Mouse (Mus musculus): ENCODE data around the gene Rtn1.
A peak's percentile ranks its signal among the peaks of the same experiment; 100 is the strongest.

- TF ChIP-seq CTCF (IDR thresholded peaks at IDR 0.05; ENCODE audit: extremely low read depth, insufficient read depth, low read length): peak; percentile 87
- no peak for TF ChIP-seq POLR2A (IDR thresholded peaks at IDR 0.05; ENCODE audit: extremely low read depth, insufficient read depth, low read length)
Observed at GRCm38 (mm10) chr12:72427722-72428126, 18.9 kb upstream of the Rtn1 start.
